Comparison of ENCODE assay signal across 9 mouse cellular contexts in the genomic region with DNA sequence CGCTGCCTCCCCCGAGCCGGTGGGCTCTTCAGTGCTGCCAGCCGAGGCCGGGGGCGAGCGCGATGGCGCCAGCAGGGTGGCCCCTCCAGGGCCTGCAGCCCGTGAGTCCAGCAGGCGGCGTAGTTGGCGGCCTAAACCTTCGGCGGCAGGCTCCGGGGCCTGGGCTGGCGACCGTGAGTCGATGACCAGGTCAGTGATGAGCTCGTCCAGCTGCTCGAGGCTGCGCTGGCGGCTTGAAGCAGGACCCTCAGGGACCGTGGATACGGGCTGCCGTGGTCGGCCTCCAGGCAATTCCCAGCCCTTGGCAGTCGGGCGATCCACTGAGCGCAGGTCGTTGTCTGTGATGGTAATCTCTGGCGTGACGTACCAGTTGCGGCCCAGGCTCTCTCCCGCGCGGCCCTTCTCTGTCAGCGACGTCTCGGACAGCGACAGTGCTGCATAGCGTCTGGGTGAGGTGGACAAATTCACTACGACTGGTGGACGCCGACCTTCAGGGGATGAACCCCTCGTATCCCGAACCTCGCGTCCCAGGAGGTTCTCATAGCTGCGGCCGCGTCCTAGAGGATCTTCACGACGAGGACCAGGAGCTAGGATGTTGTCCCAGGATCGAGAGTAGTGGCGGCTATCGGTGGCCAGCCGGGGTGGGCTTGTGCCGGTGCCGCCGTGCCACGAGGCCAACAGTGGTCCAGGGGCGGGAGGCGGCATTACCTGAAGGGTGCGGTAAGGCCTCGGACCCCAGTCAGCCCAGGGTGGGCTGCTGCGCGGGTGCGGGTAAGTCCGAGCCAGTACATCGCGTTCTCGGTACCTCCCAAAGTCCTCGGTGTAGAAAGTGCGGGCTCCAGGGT. TPM values are rescaled to one million over a fixed set of nuclear protein-coding genes. Genes with fewer than 3 reads are reported as not detected.
DNase-seq lines count a peak whose midpoint lies in the region; ATAC-seq and TF ChIP-seq lines count a peak whose summit lies in the region.
"Had no signal": no experiment of that assay in that cellular context is flagged by ENCODE, and none has a peak within 500 bp of the region (broad histone marks: within the 10 kb centered on the region; RNA-seq: fewer than 3 reads in every experiment).

No protein-coding gene starts in this region.

- intact Hi-C loops in left cerebral cortex, postnatal 14 days (cut with DNase I): no loop called here

- peaks cover 2% of the 10 kb centered on the region; the same call in 1 of the 2 replicates for H3K9me3 ChIP-seq in kidney, embryonic 14.5 days (ENCODE audit: control insufficient read depth, low read length)
- H3K9me3 ChIP-seq in neural tube, embryonic 15.5 days (replicated peaks): no peaks in the 10 kb centered on the region

- H3K27ac ChIP-seq in kidney, embryonic 14.5 days (ENCODE audit: low read depth, low read length): no peak overlapping the region
- no peak overlapping the region for H3K27ac ChIP-seq in bone marrow macrophage, adult 2 months (ENCODE audit: insufficient read depth, low read depth, low read length)
- no peak overlapping the region for H3K27ac ChIP-seq in embryonic fibroblast, embryonic 13.5 days (ENCODE audit: insufficient read depth, low read length)
- H3K27ac ChIP-seq in neural tube, embryonic 15.5 days (replicated peaks): no peak overlapping the region
- H3K27ac ChIP-seq: macrophage had no signal

- H3K27me3 ChIP-seq in kidney, embryonic 14.5 days (ENCODE audit: control insufficient read depth, insufficient read depth, low read length): peaks cover 56% of the 10 kb centered on the region
- peaks cover 48% of the 10 kb centered on the region for H3K27me3 ChIP-seq in neural tube, embryonic 15.5 days (replicated peaks)

- peak overlapping the region; percentile 36 for H3K4me2 ChIP-seq in kidney, embryonic 14.5 days (replicated peaks; ENCODE audit: low read depth, low read length)
- peak overlapping the region; percentile 32 for H3K4me2 ChIP-seq in neural tube, embryonic 15.5 days

- H3K4me1 ChIP-seq in kidney, embryonic 14.5 days (ENCODE audit: control insufficient read depth, insufficient read depth, low read length): peaks cover 52% of the 10 kb centered on the region
- peaks cover 34% of the 10 kb centered on the region for H3K4me1 ChIP-seq in bone marrow macrophage, adult 2 months (ENCODE audit: control insufficient read depth, insufficient read depth, low read length)
- H3K4me1 ChIP-seq in embryonic fibroblast, embryonic 13.5 days (ENCODE audit: control insufficient read depth, insufficient read depth, low read length): peaks cover 6% of the 10 kb centered on the region; the same call in 1 of the 2 replicates
- H3K4me1 ChIP-seq in neural tube, embryonic 15.5 days: peaks cover 85% of the 10 kb centered on the region

- peak; percentile 35; the same call in 1 of the 2 replicates for TF ChIP-seq CTCF in bone marrow macrophage, adult 2 months (IDR thresholded peaks at IDR 0.05; ENCODE audit: low read depth, low read length)
- 0 out of 2 replicates have a peak, but pooled peaks have one; percentile 10 for TF ChIP-seq CTCF in embryonic fibroblast, embryonic 13.5 days (IDR thresholded peaks at IDR 0.05; ENCODE audit: borderline replicate concordance, insufficient read depth, low read length)

- H3K4me3 ChIP-seq in kidney, embryonic 14.5 days (ENCODE audit: low read length): peak overlapping the region; percentile 22
- no peak overlapping the region; the same call in 1 of the 2 replicates for H3K4me3 ChIP-seq in bone marrow macrophage, adult 2 months (ENCODE audit: insufficient read depth, low read length)
- H3K4me3 ChIP-seq in embryonic fibroblast, embryonic 13.5 days (ENCODE audit: insufficient read depth, low read length): no peak overlapping the region
- H3K4me3 ChIP-seq in neural tube, embryonic 15.5 days (replicated peaks): no peak overlapping the region; the same call in 1 of the 2 replicates

- no peak for DNase-seq in kidney, postnatal 14 days
- peak; percentile 56 to 66 for DNase-seq in kidney, postnatal 4 days
- DNase-seq in left cerebral cortex, postnatal 14 days (ENCODE audit: low spot score in 2 of 2): no peak
- no peak for DNase-seq in thymus, postnatal 10 days (ENCODE audit: low spot score in 2 of 2)

- peaks cover 4% of the 10 kb centered on the region for H3K36me3 ChIP-seq in kidney, embryonic 14.5 days (ENCODE audit: control insufficient read depth, insufficient read depth, low read length)
- peaks cover 15% of the 10 kb centered on the region for H3K36me3 ChIP-seq in neural tube, embryonic 15.5 days

- WGBS in kidney, embryonic 14.5 days: 6% methylated on average over 70 of the region's 75 CpGs
- WGBS in neural tube, embryonic 15.5 days: 14% methylated on average over 75 of the region's 75 CpGs

- H3K9ac ChIP-seq in kidney, embryonic 14.5 days (ENCODE audit: low read depth, low read length): 0 out of 2 replicates have a peak overlapping the region, but pooled peaks have one; percentile 23
- H3K9ac ChIP-seq in neural tube, embryonic 15.5 days (replicated peaks): no peak overlapping the region

- no peak for ATAC-seq in kidney, embryonic 14.5 days (ENCODE audit: low FRiP score, low TSS enrichment)
- no peak for ATAC-seq in neural tube, embryonic 15.5 days (ENCODE audit: low FRiP score)

- TF ChIP-seq POLR2A in bone marrow macrophage, adult 2 months (IDR thresholded peaks at IDR 0.05; ENCODE audit: borderline replicate concordance, low read depth, low read length): no peak
- no peak for TF ChIP-seq POLR2A in embryonic fibroblast, embryonic 13.5 days (IDR thresholded peaks at IDR 0.05; ENCODE audit: low read depth, low read length)

RNA-seq across cellular contexts. Expression of a gene that starts 3.1 kb away (rescaled TPM):
- polyA plus RNA-seq in kidney, embryonic 14.5 days (2014; fragmentation: Nextera tagmentation; extraction: Ambion mirVana): 229 and 294 TPM in 2 replicates
- 20.0 and 23.0 TPM in 2 replicates for polyA plus RNA-seq in bone marrow macrophage, adult 2 months (2012; ENCODE audit: insufficient read depth, insufficient read length, missing spikeins)
- polyA plus RNA-seq in embryonic fibroblast, embryonic 13.5 days (2011; ENCODE audit: insufficient read length, low read depth, missing spikeins): 33.0 and 46.4 TPM in 2 replicates
- 159 and 181 TPM in 2 replicates for polyA plus RNA-seq in neural tube, embryonic 15.5 days (2015; fragmentation: Nextera tagmentation; extraction: Ambion mirVana)
- total RNA-seq in left cerebral cortex, postnatal 14 days (2021): 100 to 1,000 TPM in 1 of 2 experiments, 10 to 100 TPM in 1; 93.5 to 105 TPM

RNA-seq across cellular contexts. Expression of a gene that starts 3.4 kb away (rescaled TPM):
- polyA plus RNA-seq in kidney, embryonic 14.5 days (2014; fragmentation: Nextera tagmentation; extraction: Ambion mirVana): 0.07 and 0.18 TPM in 2 replicates
- polyA plus RNA-seq in bone marrow macrophage, adult 2 months (2012; ENCODE audit: insufficient read depth, insufficient read length, missing spikeins): 0.11 and 0.21 TPM in 2 replicates
- 0.17 and 0.25 TPM in 2 replicates for polyA plus RNA-seq in embryonic fibroblast, embryonic 13.5 days (2011; ENCODE audit: insufficient read length, low read depth, missing spikeins)
- polyA plus RNA-seq in neural tube, embryonic 15.5 days (2015; fragmentation: Nextera tagmentation; extraction: Ambion mirVana): 14.5 and 18.9 TPM in 2 replicates
- total RNA-seq in left cerebral cortex, postnatal 14 days (2021): 100 to 1,000 TPM; 123 to 129 TPM

RNA-seq across cellular contexts. Expression of a gene that starts 3.5 kb away (rescaled TPM):
- 3.3 and 7.5 TPM in 2 replicates for polyA plus RNA-seq in kidney, embryonic 14.5 days (2014; fragmentation: Nextera tagmentation; extraction: Ambion mirVana)
- polyA plus RNA-seq in bone marrow macrophage, adult 2 months (2012; ENCODE audit: insufficient read depth, insufficient read length, missing spikeins): 0.60 and 1.3 TPM in 2 replicates
- polyA plus RNA-seq in embryonic fibroblast, embryonic 13.5 days (2011; ENCODE audit: insufficient read length, low read depth, missing spikeins): 0.45 and 1.0 TPM in 2 replicates
- polyA plus RNA-seq in neural tube, embryonic 15.5 days (2015; fragmentation: Nextera tagmentation; extraction: Ambion mirVana): 2.3 and 33.0 TPM in 2 replicates
- 1 to 10 TPM; 1.8 to 2.1 TPM for total RNA-seq in left cerebral cortex, postnatal 14 days (2021)

RNA-seq across cellular contexts. Expression of a gene that starts 20.5 kb away (rescaled TPM):
- polyA plus RNA-seq in kidney, embryonic 14.5 days (2014; fragmentation: Nextera tagmentation; extraction: Ambion mirVana): 314 and 436 TPM in 2 replicates
- 142 and 160 TPM in 2 replicates for polyA plus RNA-seq in bone marrow macrophage, adult 2 months (2012; ENCODE audit: insufficient read depth, insufficient read length, missing spikeins)
- 102 and 122 TPM in 2 replicates for polyA plus RNA-seq in embryonic fibroblast, embryonic 13.5 days (2011; ENCODE audit: insufficient read length, low read depth, missing spikeins)
- 400 and 433 TPM in 2 replicates for polyA plus RNA-seq in neural tube, embryonic 15.5 days (2015; fragmentation: Nextera tagmentation; extraction: Ambion mirVana)
- 100 to 1,000 TPM; 190 to 202 TPM for total RNA-seq in left cerebral cortex, postnatal 14 days (2021)

RNA-seq across cellular contexts. Expression of a gene that starts 30.1 kb away (rescaled TPM):
- polyA plus RNA-seq in kidney, embryonic 14.5 days (2014; fragmentation: Nextera tagmentation; extraction: Ambion mirVana): 59.6 and 81.1 TPM in 2 replicates
- 76.0 and 76.9 TPM in 2 replicates for polyA plus RNA-seq in bone marrow macrophage, adult 2 months (2012; ENCODE audit: insufficient read depth, insufficient read length, missing spikeins)
- polyA plus RNA-seq in embryonic fibroblast, embryonic 13.5 days (2011; ENCODE audit: insufficient read length, low read depth, missing spikeins): 51.0 and 63.2 TPM in 2 replicates
- polyA plus RNA-seq in neural tube, embryonic 15.5 days (2015; fragmentation: Nextera tagmentation; extraction: Ambion mirVana): 66.8 and 69.6 TPM in 2 replicates
- 100 to 1,000 TPM; 117 to 118 TPM for total RNA-seq in left cerebral cortex, postnatal 14 days (2021)

Comparison
In these comparisons a context has a peak if more than half of its experiments do, and no peak if none do; other contexts are left out.
1. DNase-seq: peak in kidney, postnatal 4 days (2 of 2); none in kidney, postnatal 14 days (single experiment), left cerebral cortex, postnatal 14 days (0 of 2) and thymus, postnatal 10 days (0 of 2).
2. RNA of a gene that starts 3.4 kb away (polyA plus RNA-seq): 14.5 to 18.9 TPM in neural tube, embryonic 15.5 days; 0.17 to 0.25 TPM in embryonic fibroblast, embryonic 13.5 days, 0.07 to 0.18 TPM in kidney, embryonic 14.5 days and 0.11 to 0.21 TPM in bone marrow macrophage, adult 2 months; every median in the first group is over 10 times any median in the second.